Comparison of ENCODE assay signal across 12 mouse cellular contexts in the genomic region with DNA sequence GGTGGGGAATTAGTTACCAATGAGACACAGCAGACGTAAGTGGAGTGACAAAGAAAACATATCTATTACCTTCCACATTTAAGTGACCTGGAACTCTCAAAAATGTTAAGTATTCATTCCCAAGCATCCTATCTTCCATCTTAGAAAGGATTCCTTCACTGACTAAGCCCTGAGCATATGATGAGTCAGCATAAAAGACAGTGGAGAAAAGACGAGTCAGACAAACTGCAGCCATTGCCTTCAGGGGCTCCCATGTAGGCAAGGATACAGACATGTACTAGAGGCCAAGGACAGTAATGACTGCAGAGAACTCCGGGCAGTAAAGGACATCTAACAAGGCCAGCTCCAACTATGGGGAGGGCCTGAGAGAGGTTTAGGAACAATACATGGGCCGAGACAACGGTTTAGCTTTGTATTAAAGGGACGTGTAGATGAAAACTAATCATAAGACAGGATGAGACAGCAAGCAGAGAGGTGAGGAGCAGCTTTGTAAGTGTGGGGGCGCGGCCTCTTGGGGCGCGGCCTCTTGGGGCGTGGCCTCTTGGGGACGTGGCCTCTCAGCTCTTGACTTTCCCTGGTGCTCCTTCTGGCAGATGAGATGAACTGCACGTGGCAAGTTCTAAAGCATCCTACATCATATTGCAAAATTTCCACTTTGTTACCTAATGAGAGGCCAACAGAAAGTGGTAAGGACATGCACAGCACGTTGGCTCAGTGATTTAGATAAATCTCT. TPM values are rescaled to one million over a fixed set of nuclear protein-coding genes. Genes with fewer than 3 reads are reported as not detected.
DNase-seq lines count a peak whose midpoint lies in the region; ATAC-seq and TF ChIP-seq lines count a peak whose summit lies in the region.
"Had no signal": no experiment of that assay in that cellular context is flagged by ENCODE, and none has a peak within 500 bp of the region (broad histone marks: within the 10 kb centered on the region; RNA-seq: fewer than 3 reads in every experiment).

No protein-coding gene starts in this region.

- no peaks in the 10 kb centered on the region for H3K9me3 ChIP-seq in intestine, embryonic 15.5 days
- no peaks in the 10 kb centered on the region for H3K9me3 ChIP-seq in intestine, embryonic 16.5 days (ENCODE audit: control insufficient read depth, low read length)
- no peaks in the 10 kb centered on the region for H3K9me3 ChIP-seq in E14TG2a.4 (ENCODE audit: low read length)
- H3K9me3 ChIP-seq: megakaryocyte, embryonic 14.5 days had no signal

- H3K4me1 ChIP-seq in intestine, embryonic 15.5 days (replicated peaks): no peaks in the 10 kb centered on the region
- H3K4me1 ChIP-seq in intestine, embryonic 16.5 days (ENCODE audit: control insufficient read depth, insufficient read depth, low read length): no peaks in the 10 kb centered on the region
- H3K4me1 ChIP-seq in E14TG2a.4 (replicated peaks; ENCODE audit: low read depth, low read length): peaks cover 12% of the 10 kb centered on the region
- H3K4me1 ChIP-seq: megakaryocyte, embryonic 14.5 days had no signal

- no peak overlapping the region for H3K27ac ChIP-seq in intestine, embryonic 15.5 days
- no peak overlapping the region for H3K27ac ChIP-seq in intestine, embryonic 16.5 days (ENCODE audit: low read length)

- no peaks in the 10 kb centered on the region for H3K27me3 ChIP-seq in intestine, embryonic 15.5 days (replicated peaks)
- no peaks in the 10 kb centered on the region for H3K27me3 ChIP-seq in intestine, embryonic 16.5 days (replicated peaks; ENCODE audit: control insufficient read depth, insufficient read depth, low read length)
- no peaks in the 10 kb centered on the region for H3K27me3 ChIP-seq in E14TG2a.4 (ENCODE audit: insufficient read depth, low read length)
- H3K27me3 ChIP-seq: megakaryocyte, embryonic 14.5 days had no signal

- DNase-seq in neural tube, embryonic 10.5 days (ENCODE audit: extremely low spot score, low spot score): no peak
- no peak for DNase-seq in lung, postnatal 25 days (ENCODE audit: low spot score)
- DNase-seq: kidney, adult 8-10 months had no signal

- H3K9ac ChIP-seq in intestine, embryonic 15.5 days: no peak overlapping the region
- no peak overlapping the region for H3K9ac ChIP-seq in intestine, embryonic 16.5 days (ENCODE audit: low read depth, low read length)

- no peak overlapping the region for H3K4me3 ChIP-seq in intestine, embryonic 15.5 days (replicated peaks)
- H3K4me3 ChIP-seq in intestine, embryonic 16.5 days (ENCODE audit: low read length): no peak overlapping the region
- no peak overlapping the region for H3K4me3 ChIP-seq in E14TG2a.4 (replicated peaks; ENCODE audit: low read length)
- H3K4me3 ChIP-seq: megakaryocyte, embryonic 14.5 days; myocyte had no signal

- TF ChIP-seq CTCF in E14TG2a.4 (conservative IDR thresholded peaks at IDR 0.05; ENCODE audit: low read length): peak; percentile 32

- ATAC-seq in intestine, embryonic 15.5 days: peak; percentile 36; the same call in 1 of the 2 replicates
- no peak for ATAC-seq in intestine, embryonic 16.5 days
- ATAC-seq in erythroid progenitor cell, adult 5-6 weeks (replicated peaks; ENCODE audit: low FRiP score, poor library complexity, severe bottlenecking): peak; percentile 39
- peak; percentile 94 for ATAC-seq in megakaryocyte progenitor cell, adult 5-6 weeks (replicated peaks; ENCODE audit: poor library complexity)

- no peaks in the 10 kb centered on the region for H3K36me3 ChIP-seq in intestine, embryonic 15.5 days
- H3K36me3 ChIP-seq in intestine, embryonic 16.5 days (ENCODE audit: control insufficient read depth, insufficient read depth, low read length): no peaks in the 10 kb centered on the region
- H3K36me3 ChIP-seq in E14TG2a.4 (ENCODE audit: insufficient read depth, low read length): peaks cover 20% of the 10 kb centered on the region

- H3K4me2 ChIP-seq in intestine, embryonic 15.5 days (replicated peaks): no peak overlapping the region
- H3K4me2 ChIP-seq in intestine, embryonic 16.5 days (ENCODE audit: low read depth, low read length): no peak overlapping the region

- 66% methylated on average over 14 of the region's 14 CpGs for WGBS in intestine, embryonic 15.5 days
- 68% methylated on average over 14 of the region's 14 CpGs for WGBS in intestine, embryonic 16.5 days

RNA-seq across cellular contexts. Expression of gene Slc25a27, which starts 15.5 kb away (rescaled TPM):
- 12.1 and 13.7 TPM in 2 replicates for polyA plus RNA-seq in intestine, embryonic 15.5 days (2015; fragmentation: Nextera tagmentation; extraction: Ambion mirVana)
- polyA plus RNA-seq in intestine, embryonic 16.5 days (2015; fragmentation: Nextera tagmentation; extraction: Ambion mirVana): 9.6 and 10.4 TPM in 2 replicates
- not detected in 2 replicates for total RNA-seq in erythroid progenitor cell, adult 5-6 weeks (2015; ENCODE audit: low replicate concordance)
- total RNA-seq in erythroid progenitor cell, adult 5-6 weeks (2017; ENCODE audit: low replicate concordance): 0.13 TPM in 1 of 2 replicates, not detected in the other
- 1.6 and 2.5 TPM in 2 replicates for total RNA-seq in megakaryocyte progenitor cell, adult 5-6 weeks (2015)
- 0.29 and 4.1 TPM in 2 replicates for total RNA-seq in megakaryocyte progenitor cell, adult 5-6 weeks (2017)

RNA-seq across cellular contexts. Expression of gene Cyp39a1, which starts 15.7 kb away (rescaled TPM):
- 16.5 and 18.7 TPM in 2 replicates for polyA plus RNA-seq in intestine, embryonic 15.5 days (2015; fragmentation: Nextera tagmentation; extraction: Ambion mirVana)
- polyA plus RNA-seq in intestine, embryonic 16.5 days (2015; fragmentation: Nextera tagmentation; extraction: Ambion mirVana): 13.2 and 15.1 TPM in 2 replicates
- 1.4 and 3.4 TPM in 2 replicates for total RNA-seq in erythroid progenitor cell, adult 5-6 weeks (2015; ENCODE audit: low replicate concordance)
- total RNA-seq in erythroid progenitor cell, adult 5-6 weeks (2017; ENCODE audit: low replicate concordance): 0.13 TPM in 1 of 2 replicates, not detected in the other
- 2.1 and 2.6 TPM in 2 replicates for total RNA-seq in megakaryocyte progenitor cell, adult 5-6 weeks (2015)
- 3.7 and 4.1 TPM in 2 replicates for total RNA-seq in megakaryocyte progenitor cell, adult 5-6 weeks (2017)

RNA-seq across cellular contexts. Expression of gene Tdrd6, which starts 21.4 kb away (rescaled TPM):
- polyA plus RNA-seq in intestine, embryonic 15.5 days (2015; fragmentation: Nextera tagmentation; extraction: Ambion mirVana): 0.46 and 0.73 TPM in 2 replicates
- 1.2 and 2.0 TPM in 2 replicates for polyA plus RNA-seq in intestine, embryonic 16.5 days (2015; fragmentation: Nextera tagmentation; extraction: Ambion mirVana)
- not detected in 2 replicates for total RNA-seq in erythroid progenitor cell, adult 5-6 weeks (2015; ENCODE audit: low replicate concordance)
- total RNA-seq in erythroid progenitor cell, adult 5-6 weeks (2017; ENCODE audit: low replicate concordance): 0.13 TPM in 1 of 2 replicates, not detected in the other
- total RNA-seq in megakaryocyte progenitor cell, adult 5-6 weeks (2015): not detected in 2 replicates
- total RNA-seq in megakaryocyte progenitor cell, adult 5-6 weeks (2017): not detected in 2 replicates
- polyA plus RNA-seq: large intestine, adult 2 months; liver, embryonic 16.5 days had no signal
